Mouse (Mus musculus): ENCODE results near the gene Igfals. TPM values are rescaled to one million over a fixed set of nuclear protein-coding genes. Genes with fewer than 3 reads are reported as not detected.

The Igfals gene
- polyA plus RNA-seq, 1 experiment = not detected

DNA sequence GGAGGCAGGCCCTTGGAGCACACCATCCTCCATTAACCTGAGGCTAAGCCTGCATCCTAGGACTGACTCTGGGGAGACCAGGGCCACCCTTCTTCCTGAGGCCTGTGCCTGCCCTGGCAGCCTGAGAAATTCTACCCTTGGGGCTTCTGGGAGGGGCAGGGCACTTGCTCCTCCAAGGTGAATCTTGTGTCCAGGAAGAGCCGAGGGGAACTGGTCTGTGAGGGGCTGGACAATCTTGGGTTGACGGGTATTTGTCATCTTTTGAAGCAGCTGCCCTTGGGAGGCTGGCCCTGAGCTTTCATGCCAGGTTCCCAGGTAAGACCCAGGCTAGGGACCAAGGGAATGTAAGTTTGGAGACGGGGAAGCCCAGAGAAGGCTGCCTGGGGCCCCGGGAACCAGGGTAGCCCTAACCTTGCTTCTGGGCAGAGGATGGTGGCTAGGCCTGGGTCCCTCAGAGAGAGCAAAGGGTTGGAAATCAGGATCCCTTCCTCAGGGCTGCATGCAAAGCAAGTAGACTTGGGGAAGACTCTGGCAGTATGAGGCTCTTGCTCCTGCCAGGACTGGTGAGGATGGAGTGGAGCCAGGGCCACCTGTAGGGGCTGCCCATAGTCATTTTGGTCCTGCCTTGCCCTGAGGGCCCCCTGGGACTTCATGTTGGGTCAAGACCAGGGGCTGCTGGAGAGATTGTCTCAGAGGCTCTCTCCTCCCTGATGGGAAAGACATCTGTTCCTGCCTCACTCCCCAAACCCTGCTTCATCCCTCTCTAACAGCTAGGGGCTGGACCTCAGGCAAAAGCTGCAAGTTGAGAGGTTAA lies 32.5 kb downstream of the Igfals start:
- TF ChIP-seq POLR2A (IDR thresholded peaks at IDR 0.05; ENCODE audit: borderline replicate concordance, control insufficient read depth, low read depth, low read length) (no peak), CTCF (IDR thresholded peaks at IDR 0.05; ENCODE audit: control insufficient read depth, insufficient read depth, low read length) (no peak)
- H3K4me1 ChIP-seq (ENCODE audit: control insufficient read depth, insufficient read depth, low read length) = peaks cover 3% of the 10 kb centered on the region; the same call in 1 of the 2 replicates
- no peak overlapping the region; the same call in 1 of the 2 replicates for H3K27ac ChIP-seq (ENCODE audit: control insufficient read depth, insufficient read depth, low read depth, low read length, poor library complexity)
- H3K4me3 ChIP-seq (replicated peaks; ENCODE audit: control insufficient read depth, low read depth, low read length) = no peak overlapping the region
- WGBS = 82% methylated on average over 4 of the region's 4 CpGs

DNA sequence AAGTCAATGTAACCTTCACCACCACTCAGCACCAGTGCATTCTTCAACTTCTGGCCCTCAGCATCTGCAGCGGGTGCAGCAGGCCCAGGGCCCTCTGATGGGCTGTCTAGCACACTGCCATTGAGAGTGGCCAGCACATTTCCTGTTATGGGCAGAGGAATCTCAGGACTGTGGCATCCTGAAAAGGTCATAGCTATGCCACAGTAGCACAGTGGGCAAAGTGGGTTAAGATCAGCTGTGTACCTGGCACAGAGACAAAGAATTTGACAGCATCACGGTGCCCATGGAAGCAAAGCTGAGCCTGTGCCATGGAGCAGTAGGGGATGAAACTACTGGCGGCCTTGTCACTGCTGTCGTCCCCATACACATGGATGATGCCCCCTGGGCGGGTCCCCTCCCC lies 33.4 kb downstream of the Igfals start:
- no peak overlapping the region for H3K4me3 ChIP-seq (replicated peaks; ENCODE audit: control insufficient read depth, low read depth, low read length)
- TF ChIP-seq POLR2A (IDR thresholded peaks at IDR 0.05; ENCODE audit: borderline replicate concordance, control insufficient read depth, low read depth, low read length) (no peak), CTCF (IDR thresholded peaks at IDR 0.05; ENCODE audit: control insufficient read depth, insufficient read depth, low read length) (0 out of 2 replicates have a peak, but pooled peaks have one; percentile 1)
- WGBS = 85% methylated on average over 5 of the region's 5 CpGs
- H3K27ac ChIP-seq (ENCODE audit: control insufficient read depth, insufficient read depth, low read depth, low read length, poor library complexity) = no peak overlapping the region
- H3K4me1 ChIP-seq (ENCODE audit: control insufficient read depth, insufficient read depth, low read length) = peaks cover 4% of the 10 kb centered on the region; the same call in 1 of the 2 replicates

DNA sequence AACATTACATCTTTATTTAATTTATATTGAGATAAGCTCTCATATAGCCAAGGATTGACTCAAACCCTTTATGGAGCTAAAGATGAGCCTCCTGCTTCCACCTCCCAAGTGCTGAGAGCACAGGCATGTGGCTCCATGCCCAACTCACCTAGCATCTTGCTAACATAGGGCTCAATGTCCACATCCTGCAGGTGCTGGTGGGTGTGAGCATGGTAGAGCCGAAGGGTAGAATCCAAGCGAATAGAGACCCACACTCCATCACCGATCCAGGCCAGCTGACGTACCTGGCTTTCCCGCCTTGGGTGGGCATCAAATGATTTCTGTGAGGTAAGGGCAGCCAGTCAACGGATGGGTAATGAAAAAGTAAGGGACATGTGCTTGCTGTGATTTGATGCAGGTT lies 34.2 kb downstream of the Igfals start:
- H3K4me3 ChIP-seq (replicated peaks; ENCODE audit: control insufficient read depth, low read depth, low read length) = no peak overlapping the region
- TF ChIP-seq CTCF (IDR thresholded peaks at IDR 0.05; ENCODE audit: control insufficient read depth, insufficient read depth, low read length) = no peak
- TF ChIP-seq POLR2A (IDR thresholded peaks at IDR 0.05; ENCODE audit: borderline replicate concordance, control insufficient read depth, low read depth, low read length) = no peak
- WGBS = 94% methylated on average over 6 of the region's 6 CpGs
- H3K27ac ChIP-seq (ENCODE audit: control insufficient read depth, insufficient read depth, low read depth, low read length, poor library complexity) = no peak overlapping the region
- H3K4me1 ChIP-seq (ENCODE audit: control insufficient read depth, insufficient read depth, low read length) = peaks cover 4% of the 10 kb centered on the region; the same call in 1 of the 2 replicates

DNA sequence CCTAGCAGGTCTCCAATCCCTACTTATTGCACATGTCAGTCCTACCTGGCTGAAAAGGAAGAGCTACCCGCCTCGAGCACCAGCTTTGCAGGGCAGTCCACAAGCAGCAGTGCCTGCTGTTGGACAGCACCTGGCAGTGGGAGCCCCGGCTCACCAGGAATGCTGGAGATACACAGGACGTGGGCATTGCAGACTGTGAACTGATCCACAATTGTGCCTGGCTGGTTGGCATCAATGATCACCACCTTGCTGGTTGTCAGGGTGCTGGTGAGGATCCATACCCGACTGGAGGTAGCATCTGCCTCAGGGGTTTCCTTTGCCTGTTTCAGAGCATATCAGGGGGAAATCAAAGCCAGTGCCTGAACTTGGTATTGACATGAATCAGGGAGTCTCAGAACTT lies 36.3 kb downstream of the Igfals start:
- WGBS = 84% methylated on average over 5 of the region's 5 CpGs
- Histone ChIP-seq H3K4me3 (replicated peaks; ENCODE audit: control insufficient read depth, low read depth, low read length) (no peak overlapping the region), H3K4me1 (ENCODE audit: control insufficient read depth, insufficient read depth, low read length) (peaks cover 4% of the 10 kb centered on the region; the same call in 1 of the 2 replicates), H3K27ac (ENCODE audit: control insufficient read depth, insufficient read depth, low read depth, low read length, poor library complexity) (peak overlapping the region; percentile 39)
- TF ChIP-seq CTCF (IDR thresholded peaks at IDR 0.05; ENCODE audit: control insufficient read depth, insufficient read depth, low read length) = no peak
- TF ChIP-seq POLR2A (IDR thresholded peaks at IDR 0.05; ENCODE audit: borderline replicate concordance, control insufficient read depth, low read depth, low read length) = no peak

DNA sequence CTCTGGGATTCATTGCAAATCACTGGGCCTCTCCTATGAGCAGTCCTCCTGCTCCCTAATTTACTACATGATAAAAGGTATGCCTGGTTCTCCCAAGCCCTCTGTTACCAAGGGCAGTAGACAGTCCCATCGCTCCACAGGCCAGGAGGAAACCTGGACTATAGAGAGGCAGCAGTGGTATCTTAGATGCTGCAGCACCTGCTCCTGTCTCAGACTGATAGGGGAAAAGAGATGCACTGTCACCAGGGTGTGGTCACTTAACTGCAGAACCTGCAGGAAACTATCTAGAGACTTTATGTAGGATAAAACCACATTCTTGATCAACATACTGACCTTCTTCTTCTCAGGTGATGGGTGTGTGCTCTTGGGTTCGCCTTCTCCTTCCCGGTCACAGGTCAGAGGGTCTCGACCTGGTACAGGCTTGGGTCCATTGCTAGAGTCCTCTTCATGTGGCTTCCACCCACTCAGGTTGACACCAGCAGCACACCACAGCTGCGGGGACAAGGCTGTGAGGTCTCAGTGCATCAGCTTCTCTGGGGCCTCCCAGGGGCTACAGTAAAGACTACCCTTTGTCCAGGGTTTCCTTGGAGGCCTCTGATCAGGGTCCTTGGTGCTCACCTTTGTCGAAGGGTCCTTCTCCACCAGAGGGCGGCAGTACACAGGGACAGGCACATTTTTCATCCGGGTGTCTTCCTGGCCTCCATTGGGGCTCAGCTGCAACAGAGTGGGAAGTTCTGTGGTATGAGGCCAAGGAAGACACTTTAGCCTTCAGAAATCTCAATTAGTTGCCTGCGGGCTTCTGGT lies 37.1 kb downstream of the Igfals start:
- 52% methylated on average over 9 of the region's 9 CpGs for WGBS
- peak overlapping the region; percentile 85 for H3K27ac ChIP-seq (ENCODE audit: control insufficient read depth, insufficient read depth, low read depth, low read length, poor library complexity)
- TF ChIP-seq CTCF (IDR thresholded peaks at IDR 0.05; ENCODE audit: control insufficient read depth, insufficient read depth, low read length) = peak; percentile 57
- no peak for TF ChIP-seq POLR2A (IDR thresholded peaks at IDR 0.05; ENCODE audit: borderline replicate concordance, control insufficient read depth, low read depth, low read length)
- peaks cover 4% of the 10 kb centered on the region; the same call in 1 of the 2 replicates for H3K4me1 ChIP-seq (ENCODE audit: control insufficient read depth, insufficient read depth, low read length)
- H3K4me3 ChIP-seq (replicated peaks; ENCODE audit: control insufficient read depth, low read depth, low read length) = peak overlapping the region; percentile 13

DNA sequence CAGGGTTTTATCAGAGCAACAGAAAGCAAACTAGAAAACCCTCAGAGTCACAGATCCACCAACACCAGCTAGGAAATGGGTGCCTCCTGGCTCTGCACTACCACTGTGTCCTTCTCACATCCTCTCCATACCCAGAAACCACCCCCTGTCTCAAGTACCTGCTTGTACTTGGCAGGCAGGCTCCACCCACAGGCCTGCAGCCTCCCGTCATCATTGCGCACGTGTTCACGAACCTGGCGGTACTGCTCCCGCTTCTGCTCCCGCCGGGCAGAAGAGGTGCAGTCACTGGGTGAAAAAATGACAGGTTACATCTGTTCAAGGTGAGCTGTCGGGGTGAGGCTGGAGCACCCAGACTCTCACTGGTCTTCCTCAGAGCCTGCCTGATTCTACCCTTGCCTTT lies 38.0 kb downstream of the Igfals start:
- Histone ChIP-seq H3K4me3 (replicated peaks; ENCODE audit: control insufficient read depth, low read depth, low read length) (no peak overlapping the region), H3K4me1 (ENCODE audit: control insufficient read depth, insufficient read depth, low read length) (peaks cover 4% of the 10 kb centered on the region; the same call in 1 of the 2 replicates), H3K27ac (ENCODE audit: control insufficient read depth, insufficient read depth, low read depth, low read length, poor library complexity) (peak overlapping the region; percentile 18; the same call in 1 of the 2 replicates)
- 94% methylated on average over 9 of the region's 9 CpGs for WGBS
- TF ChIP-seq POLR2A (IDR thresholded peaks at IDR 0.05; ENCODE audit: borderline replicate concordance, control insufficient read depth, low read depth, low read length) = no peak
- no peak for TF ChIP-seq CTCF (IDR thresholded peaks at IDR 0.05; ENCODE audit: control insufficient read depth, insufficient read depth, low read length)

DNA sequence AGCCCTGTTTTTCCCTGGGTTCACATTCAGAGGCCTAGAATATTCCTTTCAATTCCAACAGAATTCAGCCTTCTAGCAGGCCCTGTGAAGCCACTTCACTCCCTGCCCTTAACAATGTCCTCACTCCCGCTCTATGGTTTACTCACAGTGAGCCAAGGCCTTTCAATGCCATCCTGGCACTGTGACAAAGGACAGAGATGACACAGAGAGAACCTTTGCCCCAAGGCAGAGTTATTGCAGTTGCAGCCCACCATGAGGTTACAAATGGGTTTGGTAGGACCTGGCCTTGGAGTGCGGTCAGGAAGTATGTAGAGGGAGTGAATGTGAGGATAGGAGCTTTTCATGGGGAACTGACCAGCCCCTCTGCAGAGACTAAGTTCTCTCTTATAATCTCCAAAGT lies 41.8 kb downstream of the Igfals start:
- no peak overlapping the region for H3K27ac ChIP-seq (ENCODE audit: control insufficient read depth, insufficient read depth, low read depth, low read length, poor library complexity)
- H3K4me1 ChIP-seq (ENCODE audit: control insufficient read depth, insufficient read depth, low read length) = peaks cover 2% of the 10 kb centered on the region; the same call in 1 of the 2 replicates
- no peak overlapping the region for H3K4me3 ChIP-seq (replicated peaks; ENCODE audit: control insufficient read depth, low read depth, low read length)
- TF ChIP-seq CTCF (IDR thresholded peaks at IDR 0.05; ENCODE audit: control insufficient read depth, insufficient read depth, low read length) = no peak
- 94% methylated on average over 2 of the region's 2 CpGs for WGBS

DNA sequence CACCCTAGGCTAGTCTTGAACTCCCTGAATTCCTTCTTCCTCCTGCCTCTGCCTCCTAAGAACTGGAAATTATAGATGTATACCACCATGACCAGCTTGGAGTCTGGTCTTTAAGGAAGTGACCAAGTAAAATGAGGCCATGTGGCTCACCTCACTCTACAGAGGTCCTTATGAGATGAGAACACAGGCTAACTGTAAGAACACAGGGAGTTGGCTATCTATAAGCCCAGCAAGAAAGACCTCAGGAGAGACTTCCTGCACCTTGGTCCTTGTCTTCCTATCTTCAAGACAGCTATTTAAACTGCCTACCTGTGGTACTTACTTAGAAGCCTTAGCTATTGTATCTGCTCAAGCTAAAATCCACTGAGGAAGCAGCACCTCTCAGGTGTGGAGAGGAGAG lies 48.2 kb downstream of the Igfals start:
- TF ChIP-seq CTCF (IDR thresholded peaks at IDR 0.05; ENCODE audit: control insufficient read depth, insufficient read depth, low read length) (no peak), POLR2A (IDR thresholded peaks at IDR 0.05; ENCODE audit: borderline replicate concordance, control insufficient read depth, low read depth, low read length) (no peak)
- H3K4me3 ChIP-seq (replicated peaks; ENCODE audit: control insufficient read depth, low read depth, low read length) = no peak overlapping the region
- H3K4me1 ChIP-seq (ENCODE audit: control insufficient read depth, insufficient read depth, low read length) = no peaks in the 10 kb centered on the region
- H3K27ac ChIP-seq (ENCODE audit: control insufficient read depth, insufficient read depth, low read depth, low read length, poor library complexity) = no peak overlapping the region

Measured in bone marrow, adult 2 months (tissue).